Mouse (Mus musculus) retina, embryonic 14.5 days (tissue): Measurements from ENCODE around the gene Wnk4.
A peak's percentile ranks its signal among the peaks of the same experiment; 100 is the strongest.
"Not testable (repeated sequence)": the region's sequence is repeated elsewhere in the genome, so short reads cannot be mapped to it uniquely, and the experiment has no call there.

Experiments used
- DNase-seq: peaks from one replicate; pipeline ENCODE4 v3.0.0-alpha.2; 2015; ENCODE audit warnings: low spot score

Wnk4 gene

GRCm38 (mm10) chr11:101316501-101316917, 56.1 kb downstream of the Wnk4 start:
- peak; percentile 24 for DNase-seq

- DNase-seq, result peak; percentile 81
Observed at GRCm38 (mm10) chr11:101323609-101324008, 63.2 kb downstream of the Wnk4 start.

DNA sequence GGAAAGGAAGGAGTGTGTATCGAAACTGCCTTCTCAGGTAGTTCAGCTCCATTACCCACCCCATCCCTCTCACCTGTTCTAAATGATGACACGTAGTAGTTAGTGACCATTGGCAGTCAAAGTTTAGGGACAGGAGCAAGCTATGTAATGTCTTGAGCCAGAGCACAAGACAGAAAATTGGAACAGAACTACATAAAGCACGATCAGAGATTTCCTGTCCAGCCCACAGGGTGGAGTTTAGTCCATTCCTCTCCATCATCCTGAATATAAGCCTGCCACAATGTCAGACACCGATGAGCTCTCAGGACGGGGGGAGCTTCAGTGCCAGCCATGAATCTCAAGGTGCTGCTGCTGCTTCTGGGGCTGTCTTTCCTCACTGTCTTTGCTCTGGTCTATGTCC, 64.4 kb downstream of the Wnk4 start, which contains the start of gene Aoc2:
Aoc2 (plus strand) TSS at position 301 of the 400 bp plus-strand sequence.
- DNase-seq, result no peak

DNA sequence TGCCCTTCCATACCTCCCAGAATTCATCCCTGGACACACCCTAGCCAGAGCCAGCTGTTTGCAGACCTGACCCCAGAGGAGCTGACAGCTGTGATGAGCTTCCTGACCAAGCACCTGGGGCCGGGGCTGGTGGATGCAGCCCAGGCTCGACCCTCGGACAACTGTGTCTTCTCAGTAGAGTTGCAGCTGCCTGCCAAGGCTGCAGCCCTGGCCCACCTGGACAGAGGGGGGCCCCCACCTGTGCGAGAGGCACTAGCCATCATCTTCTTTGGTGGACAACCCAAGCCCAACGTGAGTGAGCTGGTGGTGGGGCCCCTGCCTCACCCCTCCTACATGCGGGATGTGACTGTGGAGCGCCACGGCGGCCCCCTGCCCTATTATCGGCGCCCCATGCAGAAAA, 64.8 kb downstream of the Wnk4 start:
- DNase-seq, result not testable (repeated sequence)

- no peak for DNase-seq
Observed at GRCm38 (mm10) chr11:101326147-101326546, 65.8 kb downstream of the Wnk4 start.
